Mouse (Mus musculus) testis, adult 2 months (tissue): ENCODE results near the gene Efhd2. TPM values are rescaled to one million over a fixed set of nuclear protein-coding genes. Genes with fewer than 3 reads are reported as not detected.

Experiments
- H3K27ac ChIP-seq: fragments of 200-500 bp; 2 replicates; pipeline ENCODE4 v1.5.1; 2012; ENCODE audit warnings: low read depth, low read length; ENCODE audit not compliant: control insufficient read depth, insufficient read depth
- H3K27me3 ChIP-seq: fragments of 200-500 bp; 2 replicates; pipeline ENCODE4 v1.6.1; 2012; ENCODE audit warnings: mild to moderate bottlenecking, low read length, moderate library complexity; ENCODE audit not compliant: control insufficient read depth, insufficient read depth
- H3K36me3 ChIP-seq: fragments of 200-500 bp; 2 replicates; pipeline ENCODE4 v1.6.1; 2012; ENCODE audit warnings: mild to moderate bottlenecking, low read length; ENCODE audit not compliant: control insufficient read depth, insufficient read depth
- H3K4me1 ChIP-seq: fragments of 200-500 bp; 2 replicates; pipeline ENCODE4 v1.6.1; 2012; ENCODE audit warnings: low read length; ENCODE audit not compliant: control insufficient read depth, insufficient read depth
- H3K4me3 ChIP-seq: fragments of 200-500 bp; 2 replicates; pipeline ENCODE4 v1.5.1; 2012; ENCODE audit warnings: low read depth, mild to moderate bottlenecking, low read length, moderate library complexity, mixed read lengths; ENCODE audit not compliant: control insufficient read depth
- CTCF ChIP-seq: fragments of 200-500 bp; IDR thresholded peaks from 2 replicates; pipeline ENCODE4 v1.5.1; 2012; ENCODE audit warnings: low read depth, mild to moderate bottlenecking, inconsistent platforms, low read length, moderate library complexity; ENCODE audit not compliant: control insufficient read depth, insufficient read depth, insufficient replicate concordance
- POLR2A ChIP-seq: fragments of 200-500 bp; IDR thresholded peaks from 2 replicates; pipeline ENCODE4 v1.6.1; 2012; ENCODE audit warnings: low read depth, mild to moderate bottlenecking, inconsistent platforms, low read length, moderate library complexity; ENCODE audit not compliant: control insufficient read depth
- polyA plus RNA-seq: library from polyadenylated mRNA; depleted of rRNA; stranded (reverse); fragments of >200 nt; gene quantifications from 2 replicates; pipeline ENCODE4 v1.2.3, GENCODE M21; 2012

The Efhd2 gene
- polyA plus RNA-seq, 1 experiment, result 57.6 TPM

- H3K4me3 ChIP-seq, result no peak overlapping the region
- no peaks in the 10 kb centered on the region for H3K4me1 ChIP-seq
- TF ChIP-seq CTCF, result no peak
- TF ChIP-seq POLR2A, result no peak
Measured at GRCm38 (mm10) chr4:141902479-141902858, 27.7 kb upstream of the Efhd2 start.

GRCm38 (mm10) chr4:141901711-141902478, 27.2 kb upstream of the Efhd2 start:
- Histone ChIP-seq H3K27ac (no peak overlapping the region), H3K4me1 (no peaks in the 10 kb centered on the region), H3K4me3 (no peak overlapping the region), H3K27me3 (no peaks in the 10 kb centered on the region), H3K36me3 (no peaks in the 10 kb centered on the region)
- TF ChIP-seq CTCF (no peak), POLR2A (no peak)

More at GRCm38 (mm10) chr4:141902479-141902858, 27.7 kb upstream of the Efhd2 start:
- Histone ChIP-seq H3K27ac (no peak overlapping the region), H3K36me3 (no peaks in the 10 kb centered on the region), H3K27me3 (no peaks in the 10 kb centered on the region)

GRCm38 (mm10) chr4:141900421-141900820, 25.7 kb upstream of the Efhd2 start:
- H3K36me3 ChIP-seq, result no peaks in the 10 kb centered on the region

GRCm38 (mm10) chr4:141899936-141900335, 25.2 kb upstream of the Efhd2 start:
- H3K27me3 ChIP-seq, result no peaks in the 10 kb centered on the region
- TF ChIP-seq POLR2A (no peak), CTCF (no peak)
- no peak overlapping the region for H3K27ac ChIP-seq
- no peaks in the 10 kb centered on the region for H3K36me3 ChIP-seq
- H3K4me3 ChIP-seq, result no peak overlapping the region
- no peaks in the 10 kb centered on the region for H3K4me1 ChIP-seq

More at GRCm38 (mm10) chr4:141900421-141900820, 25.7 kb upstream of the Efhd2 start:
- Histone ChIP-seq H3K4me1 (no peaks in the 10 kb centered on the region), H3K27me3 (no peaks in the 10 kb centered on the region), H3K4me3 (no peak overlapping the region), H3K27ac (no peak overlapping the region)
- no peak for TF ChIP-seq CTCF
- TF ChIP-seq POLR2A, result no peak

GRCm38 (mm10) chr4:141898905-141899304, 24.2 kb upstream of the Efhd2 start:
- Histone ChIP-seq H3K27ac (no peak overlapping the region), H3K36me3 (no peaks in the 10 kb centered on the region), H3K4me3 (no peak overlapping the region), H3K27me3 (no peaks in the 10 kb centered on the region), H3K4me1 (no peaks in the 10 kb centered on the region)
- TF ChIP-seq CTCF (no peak), POLR2A (no peak)

- Histone ChIP-seq H3K36me3 (no peaks in the 10 kb centered on the region), H3K27ac (no peak overlapping the region), H3K4me1 (no peaks in the 10 kb centered on the region), H3K27me3 (no peaks in the 10 kb centered on the region), H3K4me3 (no peak overlapping the region)
- TF ChIP-seq POLR2A, result no peak
- no peak for TF ChIP-seq CTCF
Measured at GRCm38 (mm10) chr4:141897838-141898237, 23.1 kb upstream of the Efhd2 start.

- Histone ChIP-seq H3K36me3 (no peaks in the 10 kb centered on the region), H3K27ac (no peak overlapping the region), H3K4me3 (no peak overlapping the region), H3K4me1 (no peaks in the 10 kb centered on the region), H3K27me3 (no peaks in the 10 kb centered on the region)
- no peak for TF ChIP-seq POLR2A
- no peak for TF ChIP-seq CTCF
Measured at GRCm38 (mm10) chr4:141897225-141897624, 22.5 kb upstream of the Efhd2 start.
